Mouse (Mus musculus): ENCODE measurements at regions not wholly inside any gene's neighbourhood (a gene's known extent, or its start where the extent isn't known, plus 50 kb on each side); places are given as distances from the start of the nearest gene placed in this dataset.

DNA sequence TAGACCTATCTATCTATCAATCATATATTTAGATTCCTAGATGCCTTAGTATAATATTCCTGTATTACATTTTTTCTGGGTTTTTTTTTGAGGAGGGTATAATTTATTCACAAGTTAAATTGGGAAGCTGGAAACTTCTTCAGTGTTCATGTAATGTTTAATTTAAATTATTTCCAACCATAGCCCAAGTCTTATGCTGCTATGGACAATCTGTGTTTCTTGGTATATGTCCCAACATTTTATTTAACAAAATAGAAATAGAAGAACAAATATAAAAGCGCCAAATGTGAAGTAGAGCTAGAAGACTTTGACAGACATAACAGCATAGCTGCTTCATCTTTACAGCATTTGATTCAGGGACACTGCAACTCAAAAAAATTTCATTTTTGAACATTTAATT is 321.2 kb upstream of the Nr2f1 start:
- 90% methylated on average over 1 of the region's 1 CpGs for WGBS
- Histone ChIP-seq H3K27ac (replicated peaks; ENCODE audit: low read depth, low read length) (no peak overlapping the region), H3K4me2 (replicated peaks; ENCODE audit: low read depth, low read length, severe bottlenecking) (no peak overlapping the region), H3K9me3 (ENCODE audit: control insufficient read depth, low read length) (no peaks in the 10 kb centered on the region), H3K27me3 (ENCODE audit: control insufficient read depth, insufficient read depth, low read length) (no peaks in the 10 kb centered on the region), H3K4me3 (replicated peaks; ENCODE audit: low read length) (no peak overlapping the region), H3K9ac (ENCODE audit: low read depth, low read length, severe bottlenecking) (no peak overlapping the region), H3K36me3 (ENCODE audit: control insufficient read depth, insufficient read depth, low read length) (no peaks in the 10 kb centered on the region), H3K4me1 (ENCODE audit: control insufficient read depth, insufficient read depth, low read length) (no peaks in the 10 kb centered on the region)
- DNase-seq (ENCODE audit: low spot score) = no peak
- no peak for TF ChIP-seq POLR2A (IDR thresholded peaks at IDR 0.05; ENCODE audit: borderline replicate concordance, extremely low read depth, insufficient read depth, insufficient read length)
- no peak for ATAC-seq (ENCODE audit: low FRiP score, low read depth)

DNA sequence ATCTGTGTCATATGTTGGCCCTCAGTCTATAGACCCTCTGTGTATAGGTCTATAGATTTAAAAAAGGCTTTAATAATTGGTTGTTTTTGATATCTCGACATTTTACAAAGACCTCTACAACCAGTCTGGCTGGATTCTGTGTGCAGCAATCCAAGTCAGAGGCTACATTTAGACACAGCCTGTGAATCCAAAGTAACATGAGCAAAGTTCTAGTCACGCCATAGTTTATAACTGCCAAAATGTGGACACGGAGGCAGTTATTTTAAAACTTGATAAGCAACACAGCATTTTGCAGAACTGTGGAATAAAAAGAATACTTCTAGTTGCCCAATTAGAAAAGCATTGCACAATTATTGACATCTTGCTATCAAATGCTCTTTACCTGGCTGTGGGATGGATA is 320.6 kb upstream of the Nr2f1 start:
- no peak for TF ChIP-seq POLR2A (IDR thresholded peaks at IDR 0.05; ENCODE audit: borderline replicate concordance, extremely low read depth, insufficient read depth, insufficient read length)
- Histone ChIP-seq H3K9ac (ENCODE audit: low read depth, low read length, severe bottlenecking) (no peak overlapping the region), H3K4me3 (replicated peaks; ENCODE audit: low read length) (no peak overlapping the region), H3K36me3 (ENCODE audit: control insufficient read depth, insufficient read depth, low read length) (no peaks in the 10 kb centered on the region), H3K27me3 (ENCODE audit: control insufficient read depth, insufficient read depth, low read length) (no peaks in the 10 kb centered on the region), H3K27ac (replicated peaks; ENCODE audit: low read depth, low read length) (no peak overlapping the region), H3K4me2 (replicated peaks; ENCODE audit: low read depth, low read length, severe bottlenecking) (no peak overlapping the region), H3K9me3 (ENCODE audit: control insufficient read depth, low read length) (no peaks in the 10 kb centered on the region), H3K4me1 (ENCODE audit: control insufficient read depth, insufficient read depth, low read length) (no peaks in the 10 kb centered on the region)
- ATAC-seq (ENCODE audit: low FRiP score, low read depth) (no peak), DNase-seq (ENCODE audit: low spot score) (no peak)
- 89% methylated on average over 3 of the region's 3 CpGs for WGBS

DNA sequence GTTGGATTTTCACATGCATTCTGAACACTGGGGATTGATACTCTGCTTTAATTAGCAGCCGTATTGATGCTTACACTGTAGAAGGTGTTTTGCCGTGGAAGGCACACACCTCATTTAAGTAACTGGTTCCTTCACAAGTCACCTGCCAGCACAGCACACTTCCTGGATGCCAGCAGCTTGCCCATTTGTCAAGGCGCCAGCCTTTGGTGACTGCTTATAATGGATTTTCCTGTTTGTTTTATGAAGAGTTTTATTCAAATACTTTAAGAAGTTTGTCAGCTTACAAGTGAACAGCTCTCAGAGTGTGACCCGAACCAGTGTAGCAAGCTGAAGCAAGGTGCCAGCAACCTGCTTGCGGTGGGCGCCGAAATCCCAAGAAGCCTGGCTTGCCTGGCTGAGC is 301.0 kb upstream of the Nr2f1 start:
- Histone ChIP-seq H3K4me3 (replicated peaks; ENCODE audit: low read length) (no peak overlapping the region), H3K27ac (replicated peaks; ENCODE audit: low read depth, low read length) (no peak overlapping the region), H3K4me2 (replicated peaks; ENCODE audit: low read depth, low read length, severe bottlenecking) (no peak overlapping the region), H3K27me3 (ENCODE audit: control insufficient read depth, insufficient read depth, low read length) (no peaks in the 10 kb centered on the region), H3K9ac (ENCODE audit: low read depth, low read length, severe bottlenecking) (no peak overlapping the region), H3K36me3 (ENCODE audit: control insufficient read depth, insufficient read depth, low read length) (no peaks in the 10 kb centered on the region), H3K4me1 (ENCODE audit: control insufficient read depth, insufficient read depth, low read length) (no peaks in the 10 kb centered on the region), H3K9me3 (ENCODE audit: control insufficient read depth, low read length) (no peaks in the 10 kb centered on the region)
- ATAC-seq (ENCODE audit: low FRiP score, low read depth) = no peak
- WGBS = 85% methylated on average over 7 of the region's 7 CpGs
- no peak for TF ChIP-seq POLR2A (IDR thresholded peaks at IDR 0.05; ENCODE audit: borderline replicate concordance, extremely low read depth, insufficient read depth, insufficient read length)
- DNase-seq (ENCODE audit: low spot score) = no peak

DNA sequence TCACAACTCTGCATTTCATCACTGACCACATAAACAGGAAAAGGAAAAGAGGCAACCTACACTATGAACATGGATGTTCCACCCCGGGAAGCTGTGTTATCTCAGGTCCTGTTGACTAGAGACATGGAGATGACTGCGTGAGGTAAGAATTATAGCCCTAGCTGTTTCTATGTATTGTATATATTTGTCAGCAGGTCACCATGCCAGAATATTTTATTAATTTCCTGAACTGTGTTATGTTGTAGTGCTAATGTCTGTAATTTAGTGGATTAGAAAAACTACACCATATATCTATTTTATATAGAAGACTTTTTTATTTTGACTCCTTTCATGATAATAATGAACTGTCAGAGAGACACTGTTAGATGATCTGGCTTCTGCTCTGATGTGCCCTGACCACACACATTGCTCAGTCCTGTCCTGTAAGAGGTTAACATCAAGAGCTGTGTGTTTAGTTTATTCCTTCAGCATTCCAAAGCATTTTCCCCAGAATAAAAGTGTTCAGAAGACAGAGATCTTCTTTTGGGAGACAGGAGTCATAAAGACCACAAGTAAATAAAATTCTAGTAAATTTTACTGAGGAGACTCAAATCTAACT is 284.3 kb upstream of the Nr2f1 start:
- Histone ChIP-seq H3K4me2 (replicated peaks; ENCODE audit: low read depth, low read length, severe bottlenecking) (peak overlapping the region; percentile 30; the same call in 1 of the 2 replicates), H3K36me3 (ENCODE audit: control insufficient read depth, insufficient read depth, low read length) (no peaks in the 10 kb centered on the region), H3K4me1 (ENCODE audit: control insufficient read depth, insufficient read depth, low read length) (peaks cover 7% of the 10 kb centered on the region; the same call in 1 of the 2 replicates), H3K9me3 (ENCODE audit: control insufficient read depth, low read length) (no peaks in the 10 kb centered on the region), H3K4me3 (replicated peaks; ENCODE audit: low read length) (no peak overlapping the region), H3K9ac (ENCODE audit: low read depth, low read length, severe bottlenecking) (no peak overlapping the region), H3K27ac (replicated peaks; ENCODE audit: low read depth, low read length) (no peak overlapping the region), H3K27me3 (ENCODE audit: control insufficient read depth, insufficient read depth, low read length) (no peaks in the 10 kb centered on the region)
- TF ChIP-seq POLR2A (IDR thresholded peaks at IDR 0.05; ENCODE audit: borderline replicate concordance, extremely low read depth, insufficient read depth, insufficient read length) = no peak
- 74% methylated on average over 2 of the region's 2 CpGs for WGBS
- ATAC-seq (ENCODE audit: low FRiP score, low read depth) = no peak
- DNase-seq (ENCODE audit: low spot score) = no peak

DNA sequence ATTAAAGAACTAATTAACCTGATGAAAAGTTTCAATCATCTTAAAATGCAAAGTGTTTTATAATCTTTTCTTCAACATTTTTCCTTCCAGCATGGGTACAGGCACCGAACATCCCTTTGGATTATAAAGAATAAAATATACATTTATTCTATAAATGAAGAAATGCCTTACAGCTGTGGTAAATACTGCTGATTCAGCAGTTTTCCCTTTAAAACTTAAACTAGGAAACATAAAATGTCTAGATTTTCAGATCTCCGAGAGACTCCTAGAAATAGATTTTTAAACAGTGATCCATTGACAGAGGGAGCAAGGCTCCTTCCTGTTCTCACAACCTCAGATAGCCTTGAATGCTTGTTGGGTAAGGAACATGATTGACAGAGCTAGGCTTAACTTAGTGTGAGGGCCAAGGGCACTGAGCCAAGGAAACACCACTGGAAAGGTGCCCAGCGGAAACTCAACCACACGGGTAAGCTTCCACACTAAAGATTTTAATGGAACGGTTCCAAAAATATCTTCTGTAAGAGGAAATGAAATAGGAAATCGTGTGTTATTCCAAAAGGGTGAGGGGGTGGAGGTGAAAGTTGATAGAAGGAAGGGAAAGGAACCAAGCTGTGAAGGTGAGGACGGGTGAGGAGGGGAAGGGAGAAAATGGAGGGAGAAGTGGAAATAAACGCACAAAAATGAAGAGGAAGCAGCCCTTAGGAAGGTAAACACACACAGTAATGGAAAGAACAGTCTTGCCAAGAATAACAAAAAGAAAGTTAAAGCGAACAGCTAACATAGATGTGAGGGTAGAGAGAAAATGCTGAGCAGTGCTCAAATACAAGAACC is 283.6 kb upstream of the Nr2f1 start:
- peak; percentile 76 for ATAC-seq (ENCODE audit: low FRiP score, low read depth)

More for the DNA sequence above, 283.6 kb upstream of the Nr2f1 start:
- H3K27me3 ChIP-seq (ENCODE audit: control insufficient read depth, insufficient read depth, low read length) = no peaks in the 10 kb centered on the region
- H3K4me3 ChIP-seq (replicated peaks; ENCODE audit: low read length) = no peak overlapping the region
- no peaks in the 10 kb centered on the region for H3K9me3 ChIP-seq (ENCODE audit: control insufficient read depth, low read length)
- no peak overlapping the region for H3K27ac ChIP-seq (replicated peaks; ENCODE audit: low read depth, low read length)
- WGBS = 27% methylated on average over 9 of the region's 9 CpGs
- peak overlapping the region; percentile 30 for H3K4me2 ChIP-seq (replicated peaks; ENCODE audit: low read depth, low read length, severe bottlenecking)
- no peak for TF ChIP-seq POLR2A (IDR thresholded peaks at IDR 0.05; ENCODE audit: borderline replicate concordance, extremely low read depth, insufficient read depth, insufficient read length)
- DNase-seq (ENCODE audit: low spot score) = peak; percentile 79
- no peak overlapping the region for H3K9ac ChIP-seq (ENCODE audit: low read depth, low read length, severe bottlenecking)
- peaks cover 7% of the 10 kb centered on the region; the same call in 1 of the 2 replicates for H3K4me1 ChIP-seq (ENCODE audit: control insufficient read depth, insufficient read depth, low read length)
- no peaks in the 10 kb centered on the region for H3K36me3 ChIP-seq (ENCODE audit: control insufficient read depth, insufficient read depth, low read length)

Measured in limb, embryonic 14.5 days (tissue).